Mouse (Mus musculus) C2C12 (cell line): ENCODE results near the gene Snx14.

Experiments used
- CTCF ChIP-seq: IDR thresholded peaks from one replicate; pipeline ENCODE4 v1.5.1; 2011; ENCODE audit not compliant: control insufficient read depth, insufficient read depth, insufficient read length
- FOSL1 ChIP-seq: IDR thresholded peaks from one replicate; pipeline ENCODE4 v1.8.0; 2011; ENCODE audit warnings: mild to moderate bottlenecking, low read length; ENCODE audit not compliant: poor library complexity, insufficient read depth, severe bottlenecking
- MYOG ChIP-seq: IDR thresholded peaks from one replicate; pipeline ENCODE4 v1.6.1; 2011; ENCODE audit not compliant: control insufficient read depth, insufficient read length; ENCODE audit errors: extremely low read depth
- USF1 ChIP-seq: IDR thresholded peaks from one replicate; pipeline ENCODE4 v1.6.1; 2011; ENCODE audit warnings: low read depth, mild to moderate bottlenecking, control low read depth, moderate library complexity

- TF ChIP-seq FOSL1 (no peak), CTCF (no peak), MYOG (no peak), USF1 (no peak)
Measured at GRCm38 (mm10) chr9:88361211-88361909, 77.4 kb downstream of the Snx14 start.
